Mouse (Mus musculus): ENCODE results near the gene Dact3.

DNA sequence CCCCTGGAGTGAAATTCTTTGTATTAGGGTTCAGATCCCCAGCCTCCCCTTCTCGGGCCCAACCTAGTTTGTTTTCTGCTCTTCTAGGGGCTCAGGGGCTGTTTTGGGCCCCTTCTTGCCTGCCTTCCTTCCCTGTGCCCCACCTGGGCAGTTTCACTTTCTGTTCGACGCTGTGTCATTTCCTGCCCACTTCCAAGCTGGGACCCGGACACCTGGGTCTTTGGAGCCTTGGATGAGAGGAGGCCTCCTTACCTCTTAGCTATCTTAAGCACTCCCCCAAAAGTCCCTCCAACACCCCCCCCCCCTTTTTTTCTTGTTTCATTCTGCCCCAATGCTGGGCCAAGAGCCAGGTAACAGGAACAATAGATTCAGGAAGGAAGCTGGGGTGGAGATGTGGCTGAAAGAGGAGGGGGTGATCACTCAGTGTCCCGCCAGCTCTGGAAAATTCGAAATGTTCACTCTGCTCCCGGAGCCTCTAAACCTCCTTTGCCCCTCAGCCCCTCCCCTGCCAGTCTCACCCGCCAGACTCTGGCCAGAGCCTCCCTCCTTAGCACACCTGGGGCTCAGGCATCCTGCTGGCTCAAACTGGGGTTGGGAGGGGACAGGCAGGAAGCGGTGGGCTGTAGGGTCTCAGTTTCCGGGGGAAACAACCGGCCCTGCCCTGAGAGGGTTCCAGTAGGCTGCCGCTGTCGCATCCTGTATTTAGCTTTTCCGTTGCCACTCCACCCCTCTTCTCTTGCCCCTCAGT is 29.9 kb upstream of the Dact3 start:
- TF ChIP-seq CTCF (IDR thresholded peaks at IDR 0.05; ENCODE audit: low read depth), result no peak
- no peak for TF ChIP-seq EP300 (IDR thresholded peaks at IDR 0.05; ENCODE audit: low read depth)

Data from liver, embryonic 14.5 days (tissue).